Mouse (Mus musculus) limb, embryonic 11.5 days (tissue): ENCODE results near the gene Fam133b. TPM values are rescaled to one million over a fixed set of nuclear protein-coding genes. Genes with fewer than 3 reads are reported as not detected.
"Not testable (repeated sequence)": the region's sequence is repeated elsewhere in the genome, so short reads cannot be mapped to it uniquely, and the experiment has no call there.

Experiments
- ATAC-seq: fragments of 200-750 bp; cut with Nextera tagmentation; 2 replicates; pipeline ENCODE4 v1.8.0; 2017; ENCODE audit warnings: low read depth; ENCODE audit not compliant: insufficient number of reproducible peaks, low FRiP score, low TSS enrichment
- DNase-seq: peaks from one replicate; pipeline ENCODE4 v3.0.0-alpha.2; 2015; ENCODE audit warnings: low spot score
- H3K27ac ChIP-seq: fragments of 300-500 bp; sonication (generic); replicated peaks from 2 replicates; pipeline ENCODE4 v1.5.1; 2014; ENCODE audit warnings: low read depth, mild to moderate bottlenecking, low read length
- H3K27me3 ChIP-seq: fragments of 300-500 bp; sonication (generic); 2 replicates; pipeline ENCODE4 v1.6.1; 2014; ENCODE audit warnings: mild to moderate bottlenecking, low read length, mixed read lengths; ENCODE audit not compliant: control insufficient read depth, insufficient read depth
- H3K36me3 ChIP-seq: fragments of 300-500 bp; sonication (generic); 2 replicates; pipeline ENCODE4 v1.6.1; 2014; ENCODE audit warnings: mild to moderate bottlenecking, low read length, moderate library complexity, mixed read lengths; ENCODE audit not compliant: control insufficient read depth, insufficient read depth
- H3K4me1 ChIP-seq: fragments of 300-500 bp; sonication (generic); 2 replicates; pipeline ENCODE4 v1.6.1; 2014; ENCODE audit warnings: low read length, mixed read lengths; ENCODE audit not compliant: control insufficient read depth, insufficient read depth
- H3K4me2 ChIP-seq: fragments of 300-500 bp; sonication (generic); 2 replicates; pipeline ENCODE4 v1.6.1; 2014; ENCODE audit warnings: low read depth, mild to moderate bottlenecking, moderate library complexity; ENCODE audit not compliant: severe bottlenecking
- H3K4me3 ChIP-seq: fragments of 300-500 bp; sonication (generic); 2 replicates; pipeline ENCODE4 v1.5.1; 2014; ENCODE audit warnings: low read depth, low read length
- H3K9ac ChIP-seq: fragments of 300-500 bp; sonication (generic); 2 replicates; pipeline ENCODE4 v1.6.1; 2014; ENCODE audit warnings: mild to moderate bottlenecking, low read length
- H3K9me3 ChIP-seq: fragments of 300-500 bp; sonication (generic); 2 replicates; pipeline ENCODE4 v1.6.1; 2016; ENCODE audit warnings: low read length; ENCODE audit not compliant: control insufficient read depth
- whole genome bisulfite sequencing: fragments of 180-500 bp; shearing (Covaris S2); extraction: QIAGEN DNeasy Blood & Tissue Kit; methylation state at CpG from one replicate; pipeline ENCODE4 v1.1.7; 2014; 5-methylcytosine and 5-hydroxymethylcytosine counted together
- polyA plus RNA-seq: library from polyadenylated mRNA; unstranded; fragments of >200 nt; fragmentation: Nextera tagmentation; extraction: Ambion mirVana; gene quantifications from 2 replicates; pipeline ENCODE4 v1.2.1, GENCODE M21; 2014

The Fam133b gene
- polyA plus RNA-seq, 1 experiment from 2014 or later: 41.1 TPM

DNA sequence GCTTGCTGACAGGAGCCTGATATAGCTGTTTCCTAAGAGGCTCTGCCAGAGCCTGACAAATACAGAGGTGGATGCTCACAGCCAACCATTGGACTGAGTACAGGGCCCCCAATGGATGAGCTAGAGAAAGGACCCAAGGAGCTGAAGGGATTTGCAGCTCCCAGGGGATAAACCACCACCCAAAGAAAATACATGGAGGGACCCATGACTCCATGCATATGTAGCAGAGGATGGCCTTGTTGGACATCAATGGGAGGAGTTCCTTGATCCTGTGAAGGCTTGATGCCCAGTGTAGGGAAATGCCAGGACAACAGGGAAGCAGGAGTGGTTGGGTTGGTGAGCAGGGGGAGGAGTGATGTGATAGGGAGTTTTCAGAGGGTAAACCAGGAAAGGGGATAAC is 11.6 kb upstream of the Fam133b start:
- not testable (repeated sequence) for H3K9ac ChIP-seq, H3K4me3 ChIP-seq, ATAC-seq, H3K4me2 ChIP-seq, H3K27me3 ChIP-seq, H3K36me3 ChIP-seq, H3K27ac ChIP-seq, H3K4me1 ChIP-seq, DNase-seq, H3K9me3 ChIP-seq

DNA sequence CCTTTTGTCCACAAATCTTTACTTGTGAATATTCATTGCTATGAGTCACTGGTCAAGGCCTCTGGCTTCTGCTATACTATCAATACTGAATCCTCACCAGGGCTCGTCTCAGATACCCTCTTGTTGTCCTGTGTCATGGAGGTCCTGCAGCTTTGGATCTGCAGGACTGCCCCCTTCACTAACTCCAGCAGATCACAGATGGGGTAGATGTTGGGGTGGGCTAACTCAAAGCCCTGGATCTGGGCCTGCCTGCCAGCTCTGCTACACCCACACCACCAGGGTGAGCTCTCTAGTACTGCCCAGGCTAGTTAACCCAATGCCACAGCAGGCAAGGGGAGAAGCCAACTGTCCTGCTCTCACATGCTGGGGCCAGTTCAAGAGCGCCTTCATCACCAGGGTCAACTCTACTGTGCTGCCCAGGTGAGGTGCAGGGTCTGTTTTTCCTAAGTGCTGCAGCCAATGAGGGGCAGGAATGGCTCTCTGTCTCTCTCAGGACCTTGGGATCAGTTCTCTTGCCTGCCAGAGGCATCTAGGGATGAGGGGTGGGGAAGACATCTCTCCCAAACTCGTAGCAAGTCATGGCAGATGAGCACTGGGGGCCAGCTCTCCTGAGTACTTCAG is 6.9 kb upstream of the Fam133b start:
- 73% methylated on average over 3 of the region's 3 CpGs for WGBS
- no peak overlapping the region for H3K9ac ChIP-seq
- no peaks in the 10 kb centered on the region for H3K4me1 ChIP-seq
- DNase-seq (no peak), ATAC-seq (no peak)
- no peak overlapping the region for H3K4me3 ChIP-seq
- no peaks in the 10 kb centered on the region for H3K27me3 ChIP-seq
- no peaks in the 10 kb centered on the region for H3K9me3 ChIP-seq
- no peak overlapping the region for H3K4me2 ChIP-seq
- no peaks in the 10 kb centered on the region; the same call in 1 of the 2 replicates for H3K36me3 ChIP-seq
- no peak overlapping the region for H3K27ac ChIP-seq

DNA sequence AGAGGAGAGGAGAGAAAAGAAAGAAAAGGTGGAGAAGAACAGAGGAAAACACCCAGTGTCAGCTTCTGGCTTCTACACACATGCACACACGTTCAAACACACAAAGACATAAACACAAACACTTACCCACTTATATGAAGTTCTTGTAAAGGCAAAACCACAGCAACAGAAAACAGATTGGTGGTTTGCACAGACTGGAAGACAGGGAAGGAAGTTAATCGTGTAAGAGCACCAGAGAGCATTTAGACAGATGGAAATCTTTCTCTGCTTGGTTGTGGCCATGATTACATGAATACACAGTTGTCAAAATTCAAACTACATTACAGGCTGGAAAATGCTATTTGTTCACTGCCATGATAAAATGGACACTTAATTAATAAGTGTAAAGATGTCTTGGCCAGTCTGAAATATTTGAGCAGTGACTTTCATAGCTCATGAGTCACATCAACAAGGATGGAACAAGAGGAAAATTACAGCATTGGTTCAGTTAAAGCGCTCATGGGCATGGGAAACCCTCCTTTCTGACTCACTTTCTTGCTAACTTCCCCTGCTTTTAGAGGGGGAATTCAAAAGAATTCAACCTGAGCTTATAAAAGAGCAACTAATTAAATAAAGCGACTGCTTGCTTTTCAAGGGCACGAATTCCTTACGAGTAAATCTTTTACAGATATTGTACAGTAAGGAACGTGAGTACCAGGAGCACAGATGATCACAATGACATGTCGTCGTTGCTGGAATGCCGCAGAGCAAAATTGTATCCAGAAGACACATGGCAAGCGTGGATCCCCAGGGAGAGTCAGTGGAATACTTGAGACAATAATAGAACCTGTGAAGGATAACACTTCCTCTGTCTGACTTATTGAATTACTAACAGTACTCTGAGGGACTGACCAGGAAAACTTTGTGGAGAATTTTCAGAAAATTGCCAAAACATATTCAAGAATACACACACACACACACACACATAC is 4.8 kb upstream of the Fam133b start:
- no peak overlapping the region for H3K4me3 ChIP-seq
- H3K27me3 ChIP-seq: no peaks in the 10 kb centered on the region
- H3K27ac ChIP-seq: no peak overlapping the region
- no peaks in the 10 kb centered on the region for H3K9me3 ChIP-seq
- H3K4me1 ChIP-seq: no peaks in the 10 kb centered on the region
- no peak overlapping the region for H3K9ac ChIP-seq
- 69% methylated on average over 11 of the region's 11 CpGs for WGBS
- no peaks in the 10 kb centered on the region for H3K36me3 ChIP-seq
- DNase-seq (no peak), ATAC-seq (no peak)
- H3K4me2 ChIP-seq: no peak overlapping the region

DNA sequence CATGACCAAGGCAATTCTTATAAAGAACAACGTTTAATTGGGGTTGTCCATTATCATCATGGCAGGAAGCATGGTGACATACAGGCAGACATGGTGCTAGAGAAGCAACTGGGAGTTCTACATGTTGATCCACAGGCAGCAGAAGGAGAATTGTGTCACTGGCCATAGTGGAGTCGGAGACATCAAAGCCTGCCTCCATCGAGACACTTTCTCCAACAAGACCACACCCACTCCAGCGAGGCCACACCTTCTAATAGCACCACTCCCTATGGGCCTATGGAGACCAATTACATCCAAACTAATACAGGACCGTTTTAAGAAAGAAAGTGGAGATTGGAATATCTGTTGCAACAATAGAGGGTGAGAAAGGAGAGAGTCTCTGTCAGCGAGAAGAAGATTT is 1.8 kb upstream of the Fam133b start:
- no peak for DNase-seq
- Histone ChIP-seq H3K4me1 (peaks cover 5% of the 10 kb centered on the region), H3K27ac (no peak overlapping the region), H3K4me3 (no peak overlapping the region), H3K27me3 (no peaks in the 10 kb centered on the region), H3K9ac (no peak overlapping the region), H3K36me3 (no peaks in the 10 kb centered on the region), H3K9me3 (no peaks in the 10 kb centered on the region), H3K4me2 (no peak overlapping the region)
- whole genome bisulfite sequencing: 74% methylated on average over 6 of the region's 6 CpGs
- ATAC-seq: no peak

DNA sequence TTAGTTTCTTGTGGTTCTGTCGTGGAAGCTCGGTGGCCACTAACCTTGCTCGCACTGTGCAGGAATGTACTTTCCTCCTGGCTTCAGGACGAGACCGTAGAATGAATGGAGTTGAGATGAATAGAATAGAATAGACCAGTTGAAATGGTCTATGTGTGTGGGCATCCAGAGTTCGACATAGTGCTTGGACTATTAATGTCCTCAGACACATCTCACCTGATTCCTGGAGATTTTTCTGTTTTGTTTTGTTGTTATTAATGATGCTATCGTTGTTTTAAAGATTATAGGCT is 792 bp downstream of the Fam133b start:
- WGBS: 11% methylated on average over 7 of the region's 7 CpGs
- Histone ChIP-seq H3K9me3 (no peaks in the 10 kb centered on the region), H3K27ac (no peak overlapping the region), H3K27me3 (no peaks in the 10 kb centered on the region), H3K4me2 (peak overlapping the region; percentile 71), H3K4me1 (peaks cover 5% of the 10 kb centered on the region), H3K4me3 (peak overlapping the region; percentile 79), H3K36me3 (0 out of 2 replicates have a peak, but pooled peaks cover 2% of the 10 kb centered on the region), H3K9ac (peak overlapping the region; percentile 81)
- DNase-seq (no peak), ATAC-seq (no peak)

DNA sequence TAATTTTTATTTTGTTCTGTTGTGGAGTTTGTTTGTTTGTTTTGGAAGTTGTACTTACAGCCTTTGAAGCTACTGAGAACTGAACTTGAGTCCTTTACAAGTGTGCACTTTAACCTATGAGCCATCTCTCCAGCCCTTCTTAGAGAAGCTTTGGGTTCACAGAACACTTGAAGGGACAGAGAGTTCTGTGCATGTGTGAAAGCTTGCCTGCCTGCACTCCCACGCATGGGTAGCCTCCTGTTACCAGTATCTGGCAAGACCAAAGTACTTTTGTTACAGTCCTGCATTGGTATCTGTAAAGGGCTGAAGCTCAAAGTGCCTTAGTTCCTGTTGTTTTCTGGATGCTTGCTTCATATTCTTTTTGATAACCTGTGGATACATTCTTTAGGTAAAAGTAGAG is 2.6 kb downstream of the Fam133b start:
- Histone ChIP-seq H3K9me3 (no peaks in the 10 kb centered on the region), H3K27ac (no peak overlapping the region)

DNA sequence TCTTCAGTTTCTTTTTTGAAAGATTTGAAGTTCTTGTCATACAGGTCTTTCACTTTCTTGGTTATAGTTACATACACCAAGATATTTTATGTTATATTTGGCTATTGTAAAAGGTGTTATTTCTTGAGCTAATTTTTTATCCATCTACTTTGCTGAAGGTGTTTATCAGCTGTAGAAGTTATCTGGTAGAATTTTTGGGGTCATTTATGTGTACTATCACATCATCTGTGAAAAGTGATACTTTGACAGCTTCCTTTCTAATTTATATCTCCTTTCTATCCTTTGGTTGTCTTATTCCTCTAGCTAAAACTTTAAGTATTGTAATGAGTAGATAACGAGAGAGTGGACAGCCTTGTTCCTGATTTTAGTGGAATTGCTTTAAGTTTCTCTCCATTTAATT is 7.8 kb downstream of the Fam133b start:
- ATAC-seq (no peak), DNase-seq (no peak)
- Histone ChIP-seq H3K4me2 (no peak overlapping the region), H3K36me3 (peaks cover 2% of the 10 kb centered on the region; the same call in 1 of the 2 replicates), H3K4me1 (no peaks in the 10 kb centered on the region), H3K9me3 (no peaks in the 10 kb centered on the region), H3K27me3 (no peaks in the 10 kb centered on the region), H3K27ac (no peak overlapping the region), H3K9ac (no peak overlapping the region), H3K4me3 (no peak overlapping the region)
- WGBS: 100% methylated on average over 1 of the region's 1 CpGs

More for the DNA sequence above, 2.6 kb downstream of the Fam133b start:
- Histone ChIP-seq H3K36me3 (0 out of 2 replicates have a peak, but pooled peaks cover 2% of the 10 kb centered on the region), H3K4me3 (no peak overlapping the region), H3K9ac (no peak overlapping the region), H3K4me2 (no peak overlapping the region), H3K27me3 (no peaks in the 10 kb centered on the region), H3K4me1 (peaks cover 5% of the 10 kb centered on the region)
- WGBS: 90% methylated on average over 1 of the region's 1 CpGs
- ATAC-seq: no peak
- no peak for DNase-seq

DNA sequence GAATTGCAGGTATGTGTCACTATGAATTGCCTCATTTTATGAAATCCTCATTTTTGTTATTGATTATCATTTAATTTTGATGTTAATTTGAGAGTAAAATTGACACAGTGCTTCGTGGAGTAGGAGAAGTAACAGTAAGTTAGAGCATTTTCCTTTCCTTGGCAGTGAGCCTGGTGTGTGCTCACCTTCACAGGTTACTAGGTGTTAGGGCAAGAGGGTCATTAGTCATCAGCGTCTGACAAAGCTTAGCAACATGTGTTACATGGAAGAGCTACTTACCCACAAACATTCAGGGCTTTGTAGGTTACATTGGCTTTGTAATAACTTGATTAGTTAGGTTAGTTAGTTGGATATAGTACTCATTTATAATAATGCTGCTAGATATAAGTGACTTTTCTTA is 10.6 kb downstream of the Fam133b start:
- ATAC-seq (no peak), DNase-seq (no peak)
- H3K4me2 ChIP-seq: no peak overlapping the region
- no peaks in the 10 kb centered on the region for H3K9me3 ChIP-seq
- no peak overlapping the region for H3K27ac ChIP-seq
- H3K27me3 ChIP-seq: no peaks in the 10 kb centered on the region
- WGBS: 92% methylated on average over 2 of the region's 2 CpGs
- H3K4me3 ChIP-seq: no peak overlapping the region
- H3K4me1 ChIP-seq: no peaks in the 10 kb centered on the region
- H3K36me3 ChIP-seq: peaks cover 2% of the 10 kb centered on the region; the same call in 1 of the 2 replicates
- H3K9ac ChIP-seq: no peak overlapping the region
